Mouse (Mus musculus) c-Kit-positive CD71-negative TER-119-negative erythroid progenitor cells, embryonic 14.5 days (primary cell): Measurements from ENCODE around the gene Sirt1.
"Not testable (repeated sequence)": the region's sequence is repeated elsewhere in the genome, so short reads cannot be mapped to it uniquely, and the experiment has no call there.

Experiments used
- DNase-seq: peaks from one replicate; pipeline ENCODE4 v3.0.0-alpha.2; 2013; ENCODE audit warnings: low read depth

Sirt1 gene

DNA sequence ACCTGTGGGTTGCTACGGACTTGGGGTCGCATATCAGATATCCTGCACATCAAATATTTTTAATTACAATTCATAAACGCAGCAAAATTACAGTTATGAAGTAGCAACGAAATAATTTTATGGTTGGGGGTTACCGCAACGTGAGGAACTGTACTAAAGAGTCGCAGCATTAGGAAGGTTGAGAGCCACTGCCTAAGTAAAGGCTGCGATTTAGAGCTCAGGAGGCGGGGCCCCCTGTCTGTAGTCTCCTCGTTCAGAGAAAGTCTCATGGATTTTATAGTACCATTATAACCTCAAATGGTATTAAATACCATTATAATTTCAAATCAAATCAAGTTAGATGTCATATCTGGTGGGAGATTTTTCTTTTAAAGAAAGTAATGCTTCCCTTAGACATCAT lies 5.5 kb upstream of the Sirt1 start:
- no peak for DNase-seq

DNA sequence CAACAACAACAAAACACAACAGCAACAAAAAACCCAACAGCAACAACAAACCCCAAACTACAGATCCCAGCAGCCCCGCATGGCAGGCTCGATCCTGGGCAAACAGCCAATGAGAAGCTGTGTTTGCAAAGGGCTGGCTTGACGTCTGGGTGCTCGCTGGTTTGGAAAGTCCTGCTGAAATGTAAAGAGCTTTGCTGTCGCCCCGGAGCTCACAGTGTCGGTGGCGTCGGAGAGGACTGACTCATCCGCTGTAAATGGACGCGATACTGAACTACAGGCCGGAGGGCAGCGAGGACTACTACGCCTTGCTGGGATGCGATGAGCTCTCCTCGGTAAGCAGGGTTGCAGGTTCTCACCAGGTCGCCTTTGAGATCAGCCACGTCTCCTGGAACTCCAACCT lies 4.9 kb upstream of the Sirt1 start:
- peak; percentile 79 for DNase-seq

DNA sequence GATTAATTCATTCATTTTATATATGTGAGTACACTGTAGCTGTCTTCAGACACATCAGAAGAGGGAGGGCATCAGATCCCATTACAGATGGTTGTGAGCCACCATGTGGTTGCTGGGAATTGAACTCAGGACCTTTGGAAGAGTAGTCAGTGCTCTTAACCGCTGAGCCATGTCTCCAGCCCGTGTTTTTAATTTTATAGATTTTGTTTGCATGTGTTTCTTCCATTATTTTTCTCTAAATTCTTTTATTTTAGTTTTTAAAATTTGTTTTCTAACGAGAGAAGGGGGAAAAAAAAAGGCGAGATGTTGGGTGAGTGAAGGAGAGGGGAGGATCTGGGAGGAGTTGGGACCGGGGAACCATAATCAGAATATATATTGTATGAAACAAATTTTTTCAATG lies 4.4 kb upstream of the Sirt1 start:
- not testable (repeated sequence) for DNase-seq

DNA sequence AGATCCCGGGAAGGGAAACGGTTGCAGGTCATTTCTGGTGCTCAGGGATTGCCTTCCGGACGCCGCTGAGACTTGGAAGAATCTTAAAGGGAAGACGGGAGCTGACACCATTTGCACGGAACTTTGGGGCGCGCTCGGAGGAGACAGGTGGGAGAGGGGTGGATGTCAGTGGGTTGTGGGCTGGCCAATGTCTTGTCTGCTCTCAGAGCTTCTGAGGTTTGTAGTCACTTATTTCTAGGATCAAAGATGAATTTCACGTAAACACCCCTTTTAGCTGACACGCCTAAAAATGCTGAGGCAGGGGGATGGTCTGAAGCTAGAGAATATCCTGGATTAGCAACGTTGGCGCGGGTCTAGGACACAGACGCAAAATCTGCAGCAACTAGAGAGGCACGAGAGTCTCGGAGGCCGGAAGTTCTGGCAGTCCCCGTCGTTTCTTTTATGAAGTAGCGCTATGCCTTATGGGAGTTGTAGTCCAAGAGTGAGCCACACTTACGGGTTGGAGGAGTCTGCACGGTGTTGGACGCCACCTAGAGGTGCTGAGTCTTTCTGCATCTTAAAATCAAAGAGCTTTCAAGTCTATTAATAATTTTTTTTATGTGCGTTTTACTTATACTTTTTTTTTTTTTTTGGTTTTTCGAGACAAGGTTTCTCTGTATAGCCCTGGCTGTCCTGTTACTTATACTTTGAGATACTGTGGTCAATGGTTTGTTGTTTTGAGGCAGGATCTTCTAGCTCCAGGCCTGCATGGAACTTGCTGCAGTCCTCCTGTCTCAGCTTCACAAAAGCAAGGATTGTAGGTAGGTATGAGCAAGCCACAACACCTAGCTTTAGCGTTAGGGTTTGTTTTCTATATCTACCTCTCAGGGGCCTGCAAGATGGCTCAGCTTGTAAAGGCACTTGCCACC lies 1.1 kb upstream of the Sirt1 start, which contains the start of gene Dnajc12:
Gene Dnajc12, plus strand, starts transcription at position 72 of the 908 bp plus-strand sequence.
- peak; percentile 92 for DNase-seq

DNA sequence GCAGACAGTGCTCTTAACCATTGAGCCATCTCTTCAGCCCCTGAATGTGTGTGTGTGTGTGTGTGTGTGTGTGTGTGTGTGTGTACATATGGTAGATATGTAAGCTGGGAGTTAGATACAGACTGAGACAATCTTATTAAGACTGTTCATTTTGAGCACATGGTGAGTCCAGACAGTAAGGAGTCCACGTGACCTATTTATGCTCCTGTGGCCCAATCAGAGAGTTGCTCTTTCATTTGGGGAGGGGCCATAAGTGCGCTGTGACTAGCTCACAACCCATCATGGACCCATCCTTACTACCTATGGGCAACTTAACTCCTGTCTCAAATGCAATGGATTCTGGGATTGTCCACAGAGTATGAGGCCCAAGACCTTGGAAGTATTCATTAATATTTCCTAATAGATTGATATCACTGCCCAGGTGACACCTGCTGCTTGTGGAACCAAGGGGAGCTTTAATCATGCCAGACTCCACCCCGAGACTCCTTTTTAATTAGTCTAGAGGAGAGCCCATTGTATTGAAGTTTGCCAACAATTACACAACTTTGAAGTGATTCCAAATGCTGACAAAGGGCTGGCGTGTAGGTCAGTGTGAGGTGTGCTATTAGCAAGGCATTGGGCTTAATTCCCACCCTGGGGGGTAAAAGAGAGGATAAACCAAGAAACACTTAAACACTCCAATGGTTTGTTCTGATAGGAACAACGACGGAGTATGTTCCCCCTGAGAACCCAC lies 2.4 kb downstream of the Sirt1 start:
- no peak for DNase-seq

DNA sequence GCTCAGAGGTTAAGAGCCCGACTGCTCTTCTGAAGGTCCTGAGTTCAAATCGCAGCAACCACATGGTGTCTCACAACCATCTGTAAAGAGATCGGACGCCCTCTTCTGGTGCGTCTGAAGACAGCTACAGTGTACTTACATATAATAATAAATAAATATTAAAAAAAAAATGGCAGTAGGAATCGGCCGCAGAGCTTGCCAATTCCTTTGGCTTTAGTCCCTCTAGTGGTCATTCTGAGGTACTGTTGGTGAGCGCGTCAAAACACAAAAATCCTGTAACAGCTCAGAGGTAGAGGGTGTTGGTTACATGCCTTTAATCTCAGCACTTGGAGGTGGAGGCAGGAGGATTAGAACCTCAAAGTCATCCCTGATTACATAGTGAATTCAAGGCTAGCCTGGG lies 4.0 kb downstream of the Sirt1 start:
- peak; percentile 64 for DNase-seq

DNA sequence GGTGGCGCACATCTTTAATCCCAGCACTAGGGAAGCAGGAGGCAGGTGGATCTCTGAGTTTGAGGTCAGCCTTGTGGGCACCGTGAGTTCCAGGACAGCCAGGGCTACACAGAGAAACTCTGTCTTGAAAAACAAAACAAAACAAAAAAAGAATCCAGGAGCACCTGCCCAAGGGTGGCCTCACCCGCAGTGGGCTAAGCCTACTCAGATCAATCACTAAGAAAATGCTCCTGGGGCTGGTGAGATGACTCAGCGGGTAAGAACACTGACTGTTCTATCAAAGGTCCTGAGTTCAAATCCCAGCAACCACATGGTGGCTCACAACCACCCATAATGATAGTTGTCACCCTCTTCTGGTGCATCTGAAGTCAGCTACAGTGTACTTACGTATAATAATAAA lies 5.2 kb downstream of the Sirt1 start:
- DNase-seq, result no peak

DNA sequence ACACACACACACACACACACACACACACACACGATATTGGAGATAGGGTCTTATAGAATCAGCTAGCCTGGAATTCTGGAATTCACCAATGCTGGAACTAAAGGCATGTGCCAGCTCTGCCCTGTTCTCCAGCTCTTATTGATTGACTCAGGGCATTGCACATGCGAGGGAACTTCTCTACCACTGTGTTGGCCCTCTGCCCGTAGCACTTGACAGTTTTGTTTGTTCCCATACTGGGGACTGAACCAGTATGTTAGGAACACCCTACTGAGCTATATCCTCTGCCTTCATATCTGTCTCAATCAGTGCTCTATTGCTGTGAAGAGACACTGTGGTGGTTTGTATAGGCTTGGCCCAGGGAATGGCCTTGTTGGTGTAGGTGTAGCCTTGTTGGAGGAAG lies 13.5 kb downstream of the Sirt1 start:
- no peak for DNase-seq

DNA sequence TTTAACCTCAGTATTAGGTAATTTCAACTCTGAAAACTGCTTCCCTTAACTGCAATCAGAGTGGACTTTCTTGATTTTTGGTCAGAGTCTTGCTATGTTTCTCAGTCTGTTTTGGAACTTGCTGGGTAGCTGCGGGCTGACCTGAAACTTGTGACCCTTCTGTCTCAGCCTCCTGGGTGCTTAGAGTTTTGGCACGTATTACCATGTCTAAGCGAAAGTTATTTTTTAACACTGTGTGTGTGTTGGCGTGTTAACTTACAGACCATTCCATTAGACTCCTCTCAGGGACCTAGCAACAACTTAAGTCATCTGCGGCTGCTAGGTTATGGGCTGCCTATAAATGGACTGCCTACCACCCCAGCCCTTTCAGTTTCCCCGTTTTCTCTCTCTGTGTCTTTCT lies 14.1 kb downstream of the Sirt1 start:
- no peak for DNase-seq

DNA sequence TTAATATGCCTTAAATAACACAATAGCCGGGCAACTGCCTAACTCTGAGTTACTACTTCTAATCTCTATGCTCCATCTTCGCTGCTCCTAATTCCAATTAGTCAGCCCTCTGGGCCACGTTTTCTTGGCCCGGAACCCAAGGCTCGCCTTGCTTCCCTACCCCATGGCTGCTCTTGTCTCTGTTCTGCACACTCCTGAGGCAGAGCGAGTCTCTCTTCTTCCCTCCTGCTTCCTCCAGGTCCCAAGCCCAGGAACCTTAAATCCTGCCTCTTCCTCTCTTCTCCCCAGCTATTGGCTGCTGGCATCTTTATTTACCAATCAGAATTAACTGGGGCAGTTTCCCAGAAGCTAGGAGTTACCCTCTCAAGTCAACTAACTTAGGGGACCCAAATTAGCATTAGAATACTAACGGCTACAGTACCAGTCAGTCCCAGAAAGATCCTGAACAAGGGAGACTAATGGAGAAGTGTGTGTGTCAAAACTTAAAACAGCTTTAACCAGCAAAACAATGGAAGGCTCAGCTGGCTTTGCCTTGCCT lies 15.5 kb downstream of the Sirt1 start:
- no peak for DNase-seq

DNA sequence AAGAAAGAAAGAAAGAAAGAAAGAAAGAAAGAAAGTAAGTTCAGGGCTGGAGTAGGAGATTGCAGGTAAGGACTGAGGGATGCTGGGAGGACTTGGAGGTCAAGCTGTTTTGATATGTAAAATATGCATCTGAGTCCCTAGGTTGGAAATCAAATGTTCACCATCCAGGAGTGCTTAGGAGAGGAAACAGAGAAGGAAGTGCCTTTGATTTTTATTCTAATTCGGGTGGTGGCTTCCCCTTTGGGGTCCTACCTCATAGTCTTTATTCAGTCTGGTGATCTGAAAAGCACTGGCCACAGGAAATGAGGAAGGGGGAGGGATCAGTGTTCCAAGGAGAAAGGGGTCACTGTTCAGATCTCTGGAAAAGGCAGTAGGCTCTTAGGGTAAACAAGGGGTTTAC lies 21.0 kb downstream of the Sirt1 start:
- no peak for DNase-seq

DNA sequence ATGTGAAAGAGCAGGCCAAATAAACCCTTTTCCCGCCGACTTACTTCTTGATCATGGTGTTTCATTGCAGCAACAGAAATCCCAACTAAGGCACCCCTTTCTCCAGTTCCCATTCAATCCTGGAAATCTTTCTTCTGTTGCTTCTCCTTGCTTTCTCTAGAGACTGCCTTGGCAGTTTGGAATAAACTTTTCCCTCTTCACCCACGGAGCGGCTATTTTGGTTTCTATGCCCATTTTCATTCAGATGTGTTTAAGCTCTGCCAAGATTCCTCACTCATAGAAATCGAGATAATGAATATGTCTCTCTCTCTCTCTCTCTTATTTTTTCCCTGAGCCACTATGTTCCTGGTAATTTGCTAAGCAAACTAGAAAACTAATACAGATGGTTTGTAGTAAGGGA lies 29.4 kb downstream of the Sirt1 start:
- no peak for DNase-seq

DNA sequence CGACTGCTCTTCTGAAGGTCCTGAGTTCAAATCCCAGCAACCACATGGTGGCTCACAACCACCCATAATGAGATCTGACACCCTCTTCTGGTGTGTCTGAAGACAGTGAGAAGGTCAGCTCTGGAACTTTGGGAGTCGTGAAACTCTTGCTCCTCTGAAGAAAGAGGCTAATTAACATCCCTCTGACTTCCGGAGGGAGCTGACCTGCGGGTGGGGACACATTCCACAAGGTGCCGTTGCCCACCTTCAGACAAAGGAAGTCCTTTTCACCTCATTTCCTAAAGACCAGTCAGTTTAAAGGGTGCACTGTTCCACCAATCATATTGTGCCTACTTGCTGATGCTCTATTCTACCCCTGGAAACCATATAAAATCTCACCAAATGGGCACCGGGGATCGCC lies 30.4 kb downstream of the Sirt1 start:
- not testable (repeated sequence) for DNase-seq

DNA sequence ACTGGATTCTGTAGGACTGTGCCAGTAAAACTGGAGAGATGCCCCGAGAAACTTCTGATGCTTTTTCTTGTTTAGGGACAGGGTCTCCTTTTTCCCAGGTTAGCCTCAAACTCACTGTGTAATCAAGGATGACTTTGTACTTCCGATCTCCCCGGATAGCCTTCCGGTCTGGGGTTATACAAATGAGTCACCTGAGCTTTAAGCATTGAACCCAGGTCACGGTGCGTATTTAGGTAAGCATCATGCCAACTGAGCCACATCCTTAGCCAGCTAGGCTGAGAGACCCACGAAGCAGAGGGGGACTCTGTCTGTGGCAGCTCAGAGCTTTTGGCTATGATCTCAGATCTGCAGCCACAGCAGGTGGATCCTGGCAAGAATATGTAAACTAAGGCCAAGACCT lies 30.8 kb downstream of the Sirt1 start:
- no peak for DNase-seq

DNA sequence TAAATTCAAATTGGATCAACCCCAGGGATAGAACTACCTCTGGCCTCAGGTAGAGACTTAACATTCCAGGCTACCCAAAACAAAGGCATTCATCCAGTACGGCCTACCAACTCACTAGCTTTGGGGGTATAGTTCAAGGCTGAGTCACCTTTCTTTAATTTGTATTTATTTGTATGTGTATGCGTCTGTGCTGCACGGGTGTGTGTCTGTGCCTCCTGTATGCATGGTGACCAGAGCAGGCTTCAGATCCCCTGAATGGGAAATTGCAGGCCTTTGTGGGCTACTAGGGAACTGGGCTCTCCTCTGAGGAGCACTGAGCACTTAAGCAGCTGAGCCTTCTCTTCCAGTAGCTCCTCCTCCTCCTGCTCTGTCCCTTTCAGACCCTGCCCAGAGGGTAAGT lies 33.2 kb downstream of the Sirt1 start:
- DNase-seq, result no peak

DNA sequence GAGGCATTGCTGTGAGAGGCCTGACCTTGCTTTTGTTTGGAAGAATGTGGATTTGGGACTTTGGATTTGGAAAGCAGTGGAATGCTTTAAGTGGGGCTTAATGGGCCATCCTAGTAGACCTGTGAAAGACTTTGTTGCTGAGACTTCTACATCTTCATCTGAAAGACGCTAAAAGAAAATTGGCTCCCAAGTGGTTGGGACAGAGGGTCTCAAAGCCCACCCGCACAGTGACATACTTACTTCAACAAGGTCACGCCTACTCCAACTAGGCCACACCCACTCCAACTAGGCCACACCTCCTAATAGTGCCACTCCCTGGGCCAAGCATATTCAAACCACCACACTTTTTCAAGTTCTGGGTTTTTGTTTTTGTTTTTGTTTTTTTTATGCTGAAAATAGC lies 36.8 kb downstream of the Sirt1 start:
- DNase-seq, result no peak

DNA sequence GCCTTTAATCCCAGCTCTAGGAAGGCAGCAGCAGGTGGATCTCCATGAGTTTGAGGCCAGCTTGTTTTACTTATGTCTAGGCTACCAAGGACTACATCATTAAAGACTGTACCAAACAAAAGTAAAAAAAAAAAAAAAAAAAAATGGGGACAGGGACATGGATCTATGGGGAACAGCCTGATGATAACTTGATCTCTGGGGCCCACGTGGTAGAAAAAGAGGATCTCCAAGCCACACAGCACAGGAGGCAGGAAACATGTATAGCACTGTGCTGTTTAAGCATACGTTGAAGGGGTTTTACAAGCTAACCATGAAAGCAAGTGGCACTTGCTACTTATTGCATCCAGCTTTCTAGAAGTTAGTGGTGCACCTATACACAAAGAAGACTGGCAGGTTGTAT lies 40.2 kb downstream of the Sirt1 start:
- DNase-seq, result no peak

DNA sequence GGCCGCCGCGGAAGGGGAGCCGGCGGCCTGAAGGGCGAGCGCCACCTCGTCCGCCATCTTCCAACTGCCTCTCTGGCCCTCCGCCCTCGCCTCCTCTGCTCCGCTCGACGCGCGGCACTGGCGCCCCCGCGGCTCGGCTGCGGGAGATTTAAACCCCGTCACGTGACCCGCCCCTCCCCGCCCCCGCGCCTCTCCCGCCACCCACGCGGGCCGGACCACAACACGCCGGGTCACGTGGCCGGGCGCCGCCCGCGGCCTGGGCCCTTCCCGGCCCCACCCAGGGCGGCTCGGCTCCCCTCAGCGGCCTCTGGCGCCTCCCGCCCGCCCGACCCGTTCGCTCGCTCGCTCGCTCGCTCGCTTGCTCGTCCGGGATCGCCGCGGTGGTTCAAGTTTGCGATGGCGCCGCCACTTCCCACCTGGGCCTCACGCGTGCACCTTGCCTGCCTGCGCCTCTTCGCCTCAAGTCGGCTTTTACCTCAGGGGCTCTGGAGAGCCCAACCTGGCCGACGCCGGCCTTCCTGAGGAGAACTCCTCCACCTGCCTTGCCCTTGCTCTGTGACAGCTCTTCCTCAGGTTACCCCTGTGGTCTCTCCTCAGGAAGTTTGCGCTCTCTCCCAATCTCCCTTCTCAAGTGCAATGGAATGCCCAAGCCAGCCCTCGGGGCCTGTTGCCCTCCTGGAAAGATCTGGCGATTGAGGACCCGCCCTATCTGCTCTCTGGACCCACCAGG lies 42.4 kb downstream of the Sirt1 start:
- peak; percentile 72 for DNase-seq

DNA sequence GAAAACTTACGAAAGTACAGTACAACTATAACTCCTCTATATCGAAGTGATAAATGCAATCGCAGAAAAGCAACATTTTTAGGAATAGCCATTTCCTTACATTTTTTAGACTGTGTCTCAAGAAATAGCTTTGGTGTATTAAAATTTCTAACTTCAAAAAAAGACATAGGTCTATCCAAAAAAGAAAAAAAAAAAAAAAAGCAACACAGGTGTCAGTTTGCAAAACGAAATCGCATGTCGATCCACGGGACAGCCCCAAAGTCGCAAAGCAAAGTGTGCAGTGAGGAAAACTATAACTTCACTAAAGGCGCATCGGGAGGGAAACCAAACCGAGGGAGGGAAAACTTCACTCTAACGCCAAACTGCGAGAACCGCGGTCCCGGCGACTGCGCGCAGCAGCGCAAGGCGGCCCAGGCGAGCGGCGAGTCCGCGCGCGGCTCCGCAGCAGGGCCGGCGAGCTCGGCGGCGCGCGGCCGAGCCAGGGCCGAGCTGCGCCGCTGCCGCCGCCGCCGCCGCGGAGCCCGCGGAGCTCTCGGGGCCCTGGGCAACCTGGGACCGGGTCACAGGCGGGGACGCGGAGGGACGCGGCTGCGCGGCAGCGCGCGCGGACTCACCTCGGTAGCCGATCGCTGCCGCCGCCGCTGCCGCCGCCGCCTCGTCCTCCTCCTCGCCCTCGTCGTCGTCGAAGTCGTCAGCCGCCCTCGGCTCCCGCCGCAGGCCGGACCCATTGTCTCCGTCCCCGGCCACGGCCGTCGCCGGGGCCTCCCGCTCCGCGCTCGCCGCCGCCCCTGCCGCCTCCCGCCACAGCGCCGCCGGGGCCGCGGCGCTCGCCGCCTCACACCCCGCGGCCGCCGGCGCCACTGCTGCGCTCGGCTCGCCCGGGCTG lies 43.3 kb downstream of the Sirt1 start:
- DNase-seq, result no peak

DNA sequence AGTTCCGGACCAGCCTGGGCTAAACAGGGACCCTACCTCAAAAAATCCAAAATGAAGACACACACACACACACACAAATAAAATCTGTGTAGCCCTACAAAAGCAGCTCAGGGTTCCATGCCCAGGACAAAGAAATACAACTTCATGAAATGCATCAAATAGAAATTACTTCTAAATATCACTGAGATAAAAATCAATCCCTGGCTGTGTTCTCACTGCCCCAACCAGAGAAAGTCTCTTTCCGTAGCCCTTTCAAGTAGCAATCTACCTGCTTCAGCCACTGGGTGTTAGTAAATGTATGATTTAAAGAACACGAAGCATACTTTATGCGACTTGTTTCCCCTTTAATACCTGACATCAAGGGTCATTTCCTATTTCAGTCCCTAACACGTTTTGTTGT lies 44.2 kb downstream of the Sirt1 start:
- no peak for DNase-seq

DNA sequence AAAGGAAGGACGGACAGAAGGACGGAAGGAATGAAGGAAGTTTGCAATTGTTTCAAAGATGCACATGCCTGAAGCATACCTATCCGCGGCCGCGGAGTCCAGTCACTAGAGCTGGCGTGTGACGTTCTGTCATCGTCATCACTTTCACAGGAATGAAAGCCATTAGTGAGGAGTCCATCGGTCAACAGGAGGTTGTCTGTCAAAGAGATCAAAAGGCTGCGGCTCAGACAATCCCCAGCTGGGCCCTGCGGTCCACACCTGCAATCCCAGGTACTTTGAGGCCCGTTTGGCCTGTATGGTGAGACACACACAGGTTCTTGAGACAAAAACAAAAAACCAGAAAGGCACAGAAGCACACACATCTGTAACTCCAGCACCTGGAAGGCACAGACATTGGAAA lies 44.6 kb downstream of the Sirt1 start:
- no peak for DNase-seq
